Mouse (Mus musculus) C3H10T1/2 (cell line): Measurements from ENCODE around the gene Krt23. TPM values are rescaled to one million over a fixed set of nuclear protein-coding genes. Genes with fewer than 3 reads are reported as not detected.

ENCODE experiments used
- polyA plus RNA-seq, 2 experiments: library from polyadenylated mRNA; unstranded; fragments of >200 nt; fragmentation: generic; extraction: Trizol; gene quantifications; one replicate each; pipeline ENCODE4 v1.2.1; 2012; ENCODE audit warnings: missing spikeins in 2 of 2

The Krt23 gene
- not detected for polyA plus RNA-seq

DNA sequence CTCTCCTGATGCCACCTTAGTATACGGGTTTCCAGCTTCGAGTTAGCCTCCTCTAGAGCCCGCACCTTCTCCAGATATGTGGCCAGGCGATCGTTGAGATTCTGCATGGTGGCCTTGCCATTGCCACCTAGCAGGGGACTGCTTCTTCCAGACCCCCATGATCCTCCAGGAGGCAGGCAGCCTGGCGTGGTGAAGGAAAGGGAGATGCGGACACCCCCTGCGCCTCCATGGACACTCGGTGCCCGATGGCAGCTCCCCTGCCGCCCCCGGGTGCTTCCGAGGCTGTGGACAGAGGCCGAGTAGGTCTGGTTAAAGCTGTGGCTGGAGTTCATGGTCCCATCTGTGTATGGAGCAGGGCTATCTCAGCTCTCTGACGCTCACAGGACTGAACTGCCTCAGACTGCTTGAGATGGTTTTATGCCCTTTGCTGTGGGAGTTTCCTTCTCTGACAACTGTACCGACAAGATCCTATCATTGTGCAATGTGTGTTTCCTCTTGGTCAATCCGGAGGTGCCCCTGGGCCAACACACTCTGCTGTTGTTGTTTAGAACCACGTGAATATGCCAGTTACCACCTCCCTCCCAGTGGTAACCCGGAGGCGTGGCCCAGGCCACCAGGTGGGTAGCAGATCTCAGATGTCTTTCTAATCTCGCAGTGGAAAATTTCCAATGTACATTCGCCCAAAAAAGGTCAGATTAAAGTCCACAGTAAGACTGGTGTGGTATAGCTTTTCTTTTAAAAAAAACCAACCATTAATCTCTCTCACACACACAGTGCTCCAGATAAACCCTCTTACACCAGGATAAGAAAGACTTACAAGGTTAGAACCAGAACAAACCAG, at the start of gene Krt23:
Gene Krt23 (minus strand): TSS at position 405 of the 841 bp plus-strand sequence.

DNA sequence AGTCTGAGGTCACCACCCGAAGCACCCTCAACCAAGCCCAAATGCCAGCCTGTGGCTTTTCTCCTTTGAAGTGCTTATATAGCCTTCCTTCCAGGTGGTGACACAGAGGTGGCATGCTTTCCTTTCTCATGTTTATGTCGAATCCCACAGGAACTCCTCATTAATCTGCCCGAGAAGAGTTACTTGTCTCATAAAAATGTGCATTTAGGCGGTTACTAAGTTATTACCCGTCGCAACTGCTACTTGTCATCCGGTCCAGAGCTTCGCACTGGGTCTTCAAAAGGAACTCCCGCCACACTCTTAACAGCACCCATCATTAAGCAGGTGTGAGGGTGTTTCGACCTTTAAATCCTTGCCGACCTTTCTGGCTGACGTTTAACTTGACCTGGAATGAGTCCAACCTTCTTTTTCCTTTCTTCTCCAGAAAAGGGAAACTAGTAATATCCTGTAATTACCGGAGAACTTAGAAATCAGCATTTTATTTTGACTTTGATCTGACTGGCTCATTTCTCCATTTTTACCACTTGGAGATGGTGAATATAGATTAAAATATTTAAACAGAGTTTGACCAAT, 28.4 kb upstream of the Krt23 start, which contains the start of gene Krt39:
Gene Krt39 (minus strand): TSS at position 51 of the 573 bp plus-strand sequence.

DNA sequence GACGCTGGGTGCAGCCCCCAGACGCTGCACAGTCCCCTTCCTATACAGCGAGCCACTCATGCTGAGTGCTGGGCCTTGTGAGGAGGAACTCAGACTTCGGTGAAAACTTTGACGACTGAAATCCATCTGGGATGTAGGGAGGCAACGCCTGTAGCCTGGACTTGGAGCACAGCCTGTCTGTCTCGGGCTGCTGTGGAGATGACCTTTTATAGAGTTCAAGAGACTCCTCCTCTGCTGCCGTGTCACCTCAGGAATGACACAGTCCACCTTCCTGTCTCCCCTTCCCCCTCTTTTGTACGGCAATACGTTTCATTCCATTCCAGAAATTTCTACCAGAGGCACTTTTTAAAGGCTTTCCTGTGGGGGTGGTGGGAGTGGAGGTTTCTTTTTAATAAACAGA, 55.0 kb downstream of the Krt23 start, which contains the start of gene Krt20:
Gene Krt20 (minus strand): TSS at position 179 of the 400 bp plus-strand sequence.

Other genes with a start within 250 kb of the Krt23 start
- under 1 TPM in 1 of 2 experiments, not detected in 1; 0.01 TPM for gene Krt222, start 249.1 kb downstream of the Krt23 start, polyA plus RNA-seq
- gene Krt24, start 207.9 kb downstream of the Krt23 start, polyA plus RNA-seq = not detected
- not detected for gene Krt25, start 170.2 kb downstream of the Krt23 start, polyA plus RNA-seq
- gene Krt26, start 155.2 kb downstream of the Krt23 start, polyA plus RNA-seq = not detected
- gene Krt27, start 142.0 kb downstream of the Krt23 start, polyA plus RNA-seq = not detected
- under 1 TPM in 1 of 2 experiments, not detected in 1; 0.02 TPM for gene Krt28, start 118.2 kb downstream of the Krt23 start, polyA plus RNA-seq
- 1 to 10 TPM; 2.4 to 8.5 TPM for gene Krt10, start 103.8 kb downstream of the Krt23 start, polyA plus RNA-seq
- not detected for gene Krt12, start 70.9 kb downstream of the Krt23 start, polyA plus RNA-seq
- not detected for gene Krt20, start 55.0 kb downstream of the Krt23 start, polyA plus RNA-seq
- gene Krt39, start 28.2 kb upstream of the Krt23 start, polyA plus RNA-seq = not detected
- not detected for gene Krt40, start 50.0 kb upstream of the Krt23 start, polyA plus RNA-seq
- not detected for gene Krtap3-3, start 57.7 kb upstream of the Krt23 start, polyA plus RNA-seq
- gene Krtap3-2, start 63.7 kb upstream of the Krt23 start, polyA plus RNA-seq = not detected
- gene Gm11939, start 66.3 kb upstream of the Krt23 start, polyA plus RNA-seq = not detected
- not detected for gene Krtap3-1, start 73.5 kb upstream of the Krt23 start, polyA plus RNA-seq
- gene Krtap1-5, start 87.9 kb upstream of the Krt23 start, polyA plus RNA-seq = under 1 TPM in 1 of 2 experiments, not detected in 1; 0.06 TPM
- not detected for gene Krtap1-4, start 90.5 kb upstream of the Krt23 start, polyA plus RNA-seq
- gene Krtap1-3, start 98.2 kb upstream of the Krt23 start, polyA plus RNA-seq = not detected
- not detected for gene Krtap9-3, start 105.0 kb upstream of the Krt23 start, polyA plus RNA-seq
- not detected for gene Gm11938, start 110.2 kb upstream of the Krt23 start, polyA plus RNA-seq
- not detected for gene Gm11937, start 117.1 kb upstream of the Krt23 start, polyA plus RNA-seq
- not detected for gene Krtap2-4, start 121.7 kb upstream of the Krt23 start, polyA plus RNA-seq
- gene Gm11562, start 127.3 kb upstream of the Krt23 start, polyA plus RNA-seq = not detected
- gene Krtap4-1, start 135.1 kb upstream of the Krt23 start, polyA plus RNA-seq = not detected
- not detected for gene Krtap4-2, start 141.9 kb upstream of the Krt23 start, polyA plus RNA-seq
- gene Krtap4-7, start 151.0 kb upstream of the Krt23 start, polyA plus RNA-seq = not detected
- not detected for gene Gm11555, start 157.1 kb upstream of the Krt23 start, polyA plus RNA-seq
- gene Gm11563, start 165.8 kb upstream of the Krt23 start, polyA plus RNA-seq = not detected
- gene Krtap4-6, start 172.8 kb upstream of the Krt23 start, polyA plus RNA-seq = not detected
- gene Gm14190, start 197.6 kb upstream of the Krt23 start, polyA plus RNA-seq = not detected
- not detected for gene Gm14180, start 241.2 kb upstream of the Krt23 start, polyA plus RNA-seq